Mouse (Mus musculus) forebrain, embryonic 12.5 days (tissue): ENCODE measurements around the gene Scp2d1. TPM values are rescaled to one million over a fixed set of nuclear protein-coding genes. Genes with fewer than 3 reads are reported as not detected.

Experiments
- ATAC-seq: fragments of 200-750 bp; cut with Nextera tagmentation; 2 replicates; pipeline ENCODE4 v1.8.0; 2017; ENCODE audit warnings: moderate TSS enrichment; ENCODE audit not compliant: low FRiP score
- H3K27ac ChIP-seq: fragments of 300-500 bp; sonication (generic); 2 replicates; pipeline ENCODE4 v1.5.1; 2016; ENCODE audit warnings: mild to moderate bottlenecking
- H3K27me3 ChIP-seq: fragments of 300-500 bp; sonication (generic); 2 replicates; pipeline ENCODE4 v1.6.1; 2016; ENCODE audit warnings: mild to moderate bottlenecking
- H3K36me3 ChIP-seq: fragments of 300-500 bp; sonication (generic); replicated peaks from 2 replicates; pipeline ENCODE4 v1.6.1; 2016; ENCODE audit warnings: mild to moderate bottlenecking
- H3K4me1 ChIP-seq: fragments of 300-500 bp; sonication (generic); 2 replicates; pipeline ENCODE4 v1.6.1; 2016
- H3K4me2 ChIP-seq: fragments of 300-500 bp; sonication (generic); 2 replicates; pipeline ENCODE4 v1.6.1; 2016; ENCODE audit warnings: mild to moderate bottlenecking, moderate library complexity
- H3K4me3 ChIP-seq: fragments of 300-500 bp; sonication (generic); replicated peaks from 2 replicates; pipeline ENCODE4 v1.5.1; 2016; ENCODE audit warnings: mild to moderate bottlenecking
- H3K9ac ChIP-seq: fragments of 300-500 bp; sonication (generic); 2 replicates; pipeline ENCODE4 v1.6.1; 2016; ENCODE audit warnings: mild to moderate bottlenecking
- H3K9me3 ChIP-seq: fragments of 300-500 bp; sonication (generic); 2 replicates; pipeline ENCODE4 v1.6.1; 2016
- WGBS: fragments of 180-500 bp; shearing (Covaris S2); methylation state at CpG from one replicate; pipeline ENCODE4 v1.1.7; 2016; 5-methylcytosine and 5-hydroxymethylcytosine counted together
- polyA plus RNA-seq: library from polyadenylated mRNA; unstranded; fragments of >200 nt; fragmentation: Nextera tagmentation; extraction: Ambion mirVana; gene quantifications from 2 replicates; pipeline ENCODE4 v1.2.1, GENCODE M21; 2016

The Scp2d1 gene
- polyA plus RNA-seq, 1 experiment from 2014 or later: not detected

DNA sequence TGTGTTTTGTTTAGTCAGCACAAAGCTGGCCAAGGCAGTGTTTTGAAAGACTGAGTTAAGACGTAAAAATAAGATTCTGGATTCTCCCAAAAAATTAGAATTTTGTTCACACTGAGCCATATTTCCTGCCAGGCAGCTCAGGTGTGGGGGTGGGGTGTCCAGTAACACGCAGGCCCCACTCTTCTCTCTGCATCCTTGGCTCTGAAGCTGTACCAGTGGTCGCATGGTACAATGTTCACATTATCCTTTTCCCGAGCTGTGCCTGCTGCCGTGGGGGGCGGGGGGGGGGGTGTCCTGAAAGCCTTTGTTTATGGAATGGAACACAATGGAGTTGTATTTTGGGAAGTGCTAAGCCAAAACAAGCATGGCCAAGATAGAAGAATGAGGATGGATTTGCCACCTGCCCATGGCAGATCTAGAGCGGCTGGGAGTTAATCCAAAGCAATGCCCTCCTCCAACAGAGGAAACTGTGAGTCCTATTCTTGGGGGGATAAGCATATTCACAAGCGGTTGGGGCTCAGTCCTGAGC, 5.1 kb downstream of the Scp2d1 start:
- no peaks in the 10 kb centered on the region for H3K27me3 ChIP-seq
- no peak overlapping the region for H3K9ac ChIP-seq
- H3K27ac ChIP-seq: no peak overlapping the region
- no peaks in the 10 kb centered on the region for H3K9me3 ChIP-seq
- WGBS: 77% methylated on average over 8 of the region's 8 CpGs
- no peak overlapping the region for H3K4me3 ChIP-seq
- ATAC-seq: no peak
- H3K36me3 ChIP-seq: no peaks in the 10 kb centered on the region
- H3K4me1 ChIP-seq: no peaks in the 10 kb centered on the region
- no peak overlapping the region for H3K4me2 ChIP-seq

DNA sequence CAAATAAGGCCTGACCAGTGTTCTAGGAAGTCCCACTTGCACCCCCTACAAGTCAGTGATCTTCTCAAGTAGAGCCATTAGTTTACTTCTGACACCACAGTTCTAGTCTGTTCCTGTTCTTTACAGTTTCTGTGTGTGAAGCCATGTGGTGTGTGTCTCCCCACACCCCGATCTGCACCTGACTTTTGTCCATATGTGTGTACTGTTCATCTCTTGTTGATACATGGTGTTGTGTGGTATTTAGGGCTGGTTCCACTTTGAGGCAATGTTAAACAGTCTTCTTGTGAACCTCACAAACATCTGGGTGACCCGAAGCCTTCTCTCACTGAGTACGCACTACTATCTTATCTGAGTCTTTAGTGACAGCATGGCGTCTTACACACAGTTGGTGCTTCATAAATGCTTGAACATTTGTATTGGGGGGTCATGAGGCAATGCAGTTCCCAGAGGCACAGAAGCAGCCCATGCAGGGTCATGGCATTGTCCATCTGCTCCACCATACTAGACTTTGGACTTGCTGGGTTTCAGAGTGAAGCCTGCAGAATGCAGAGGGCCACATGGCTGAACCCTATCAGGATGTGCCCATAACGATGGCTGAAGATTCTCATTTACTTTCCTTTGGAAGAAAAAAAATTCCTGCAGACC, 13.3 kb downstream of the Scp2d1 start:
- no peak for ATAC-seq
- WGBS: 93% methylated on average over 5 of the region's 5 CpGs
- no peaks in the 10 kb centered on the region for H3K36me3 ChIP-seq
- no peaks in the 10 kb centered on the region for H3K27me3 ChIP-seq
- H3K4me2 ChIP-seq: no peak overlapping the region
- no peak overlapping the region for H3K27ac ChIP-seq
- H3K4me1 ChIP-seq: no peaks in the 10 kb centered on the region
- no peak overlapping the region for H3K9ac ChIP-seq
- H3K9me3 ChIP-seq: no peaks in the 10 kb centered on the region
- H3K4me3 ChIP-seq: no peak overlapping the region

DNA sequence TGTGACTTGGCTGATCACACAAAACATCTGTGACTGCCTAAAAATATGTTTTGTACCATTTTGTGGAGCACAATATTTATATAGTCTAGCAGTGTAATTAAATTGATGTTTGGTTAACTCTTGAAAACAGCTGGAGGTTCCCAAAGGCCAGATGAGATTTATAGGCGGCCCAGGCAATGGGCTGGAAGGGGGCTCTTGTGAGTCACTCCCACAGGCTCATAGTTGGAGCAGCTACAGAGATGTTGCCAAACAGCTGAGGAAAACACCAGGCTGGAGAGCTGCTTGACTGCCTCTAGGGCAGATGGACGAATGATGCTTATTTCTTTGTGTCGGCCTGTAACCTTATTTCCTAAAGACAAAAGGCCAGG, 13.8 kb downstream of the Scp2d1 start:
- Histone ChIP-seq H3K9ac (no peak overlapping the region), H3K4me3 (no peak overlapping the region), H3K27ac (no peak overlapping the region), H3K27me3 (no peaks in the 10 kb centered on the region), H3K36me3 (no peaks in the 10 kb centered on the region), H3K9me3 (no peaks in the 10 kb centered on the region), H3K4me1 (no peaks in the 10 kb centered on the region), H3K4me2 (no peak overlapping the region)
- ATAC-seq: no peak
- 77% methylated on average over 3 of the region's 3 CpGs for WGBS

GRCm38 (mm10) chr2:144868827-144869226, 45.4 kb downstream of the Scp2d1 start:
- ATAC-seq: no peak
- WGBS: 86% methylated on average over 2 of the region's 2 CpGs
- Histone ChIP-seq H3K4me2 (no peak overlapping the region), H3K27me3 (no peaks in the 10 kb centered on the region), H3K9ac (no peak overlapping the region), H3K36me3 (no peaks in the 10 kb centered on the region), H3K4me1 (no peaks in the 10 kb centered on the region), H3K27ac (no peak overlapping the region), H3K9me3 (no peaks in the 10 kb centered on the region), H3K4me3 (no peak overlapping the region)

Other genes with a start within 250 kb of the Scp2d1 start
- 47.5 and 49.8 TPM in 2 replicates for gene Smim26, start 229.6 kb upstream of the Scp2d1 start, polyA plus RNA-seq
- 35.5 and 39.3 TPM in 2 replicates for gene Dtd1, start 223.8 kb upstream of the Scp2d1 start, polyA plus RNA-seq